Mouse (Mus musculus) kidney, adult 9 months (tissue): Measurements from ENCODE around the gene Batf3.

Source experiments
- DNase-seq: peaks from one replicate; pipeline ENCODE4 v3.0.0; 2022

The Batf3 gene

GRCm38 (mm10) chr1:191087955-191088354, 9.7 kb upstream of the Batf3 start:
- DNase-seq: no peak

DNA sequence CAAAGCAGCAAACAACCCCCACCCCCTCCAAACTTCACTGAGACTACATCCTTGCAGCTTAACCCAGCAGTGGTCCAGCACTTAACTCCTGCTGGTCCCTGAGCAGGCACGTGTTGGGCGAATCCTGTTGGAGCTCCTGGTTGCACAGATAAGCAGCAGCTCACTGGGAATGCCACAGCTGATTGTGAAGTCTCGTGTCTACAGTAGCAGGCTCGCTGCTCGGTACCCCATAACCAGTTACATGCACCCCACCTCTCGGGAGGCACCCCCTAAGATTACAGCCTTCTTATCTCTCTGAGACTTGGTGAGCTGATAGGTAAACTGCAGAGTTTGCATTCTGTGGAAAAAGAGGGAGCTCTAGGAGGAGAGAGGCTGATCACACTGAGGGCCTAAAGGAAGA, 8.3 kb upstream of the Batf3 start:
- no peak for DNase-seq

DNA sequence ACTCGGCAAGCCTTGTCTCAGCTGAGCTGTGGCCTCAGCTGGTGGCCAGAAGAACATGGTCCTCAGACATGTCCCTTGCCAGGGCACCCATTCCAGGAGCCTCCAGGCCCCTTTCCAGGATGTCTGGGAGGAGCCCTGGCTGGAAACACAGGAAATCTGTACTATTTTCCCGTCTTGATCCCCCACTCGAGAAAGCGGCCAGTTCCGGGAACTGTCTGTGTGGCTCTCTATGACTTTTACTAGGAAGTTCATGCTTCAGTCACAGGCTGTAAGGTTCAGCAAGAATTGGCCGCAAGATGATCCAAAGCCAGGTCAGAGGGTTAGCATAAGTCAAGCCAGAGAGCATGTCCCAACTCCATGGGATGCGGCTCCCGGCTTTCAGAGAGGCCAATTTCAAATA, 5.6 kb upstream of the Batf3 start:
- DNase-seq: peak; percentile 23

DNA sequence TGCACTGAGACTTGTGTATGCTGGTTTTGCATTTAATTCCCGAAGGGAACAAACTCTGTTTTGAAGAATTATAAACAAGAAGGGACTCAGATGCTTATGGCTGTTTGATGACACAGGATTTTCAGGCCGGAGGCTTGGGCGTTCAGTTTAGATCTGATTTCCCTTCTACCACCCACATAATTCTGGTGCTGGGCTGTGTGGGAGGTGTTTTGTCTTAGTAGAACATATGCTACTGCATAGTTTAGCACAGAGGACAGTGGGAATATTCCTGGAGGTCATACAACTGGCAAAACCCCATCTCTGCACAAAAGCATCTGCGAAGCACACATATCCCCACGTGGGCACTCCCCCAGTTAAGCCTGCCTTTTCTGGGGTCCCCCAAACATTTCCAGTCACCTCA, 4.1 kb upstream of the Batf3 start:
- DNase-seq: no peak

GRCm38 (mm10) chr1:191095019-191095418, 2.6 kb upstream of the Batf3 start:
- DNase-seq: no peak

- DNase-seq: peak; percentile 22
These were observed 571 bp upstream of the Batf3 start for GRCm38 (mm10) chr1:191096871-191097681.

DNA sequence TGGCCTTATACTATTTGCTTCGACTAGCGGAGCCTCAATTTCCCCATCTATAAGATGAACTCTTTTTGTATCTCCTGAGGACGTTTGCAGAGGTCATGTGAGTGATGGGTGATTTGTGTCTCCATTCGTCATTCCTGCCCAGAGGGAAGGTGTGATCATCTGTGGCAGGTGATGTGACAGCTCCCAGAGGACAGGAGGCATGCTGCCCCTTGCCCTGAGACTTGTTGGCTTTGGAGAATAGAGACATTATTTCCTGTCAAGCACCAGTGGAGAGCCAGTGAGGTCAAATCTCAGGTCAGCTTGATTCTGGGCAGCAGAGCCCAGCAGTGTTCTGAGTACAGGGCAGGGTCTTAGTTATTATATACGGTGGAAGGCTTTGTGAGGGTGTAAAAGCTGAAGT, 1.5 kb downstream of the Batf3 start:
- DNase-seq: no peak

- DNase-seq: no peak
These were observed 2.2 kb downstream of the Batf3 start for GRCm38 (mm10) chr1:191099772-191100291.

- DNase-seq: no peak
These were observed 5.2 kb downstream of the Batf3 start for GRCm38 (mm10) chr1:191102730-191103370.

DNA sequence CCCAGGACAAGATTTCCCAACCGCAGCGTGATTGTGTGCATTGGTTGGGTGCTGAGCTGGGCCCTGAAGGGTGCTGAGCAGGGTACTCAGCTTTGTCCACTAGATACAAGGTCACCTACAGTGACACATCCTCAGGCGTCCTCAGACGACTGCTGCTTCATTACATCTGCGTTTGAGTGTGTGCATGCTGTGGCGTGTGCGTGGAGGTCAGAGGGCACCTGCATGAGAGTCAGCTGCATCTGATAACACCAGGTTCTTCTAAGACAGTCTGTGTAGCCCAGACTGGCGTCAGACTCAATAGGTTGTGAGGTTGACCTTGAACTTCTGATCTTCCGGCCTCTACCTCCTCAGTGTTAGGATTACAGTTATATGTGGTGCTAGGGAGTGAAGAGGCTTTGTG, 7.6 kb downstream of the Batf3 start:
- DNase-seq: no peak

DNA sequence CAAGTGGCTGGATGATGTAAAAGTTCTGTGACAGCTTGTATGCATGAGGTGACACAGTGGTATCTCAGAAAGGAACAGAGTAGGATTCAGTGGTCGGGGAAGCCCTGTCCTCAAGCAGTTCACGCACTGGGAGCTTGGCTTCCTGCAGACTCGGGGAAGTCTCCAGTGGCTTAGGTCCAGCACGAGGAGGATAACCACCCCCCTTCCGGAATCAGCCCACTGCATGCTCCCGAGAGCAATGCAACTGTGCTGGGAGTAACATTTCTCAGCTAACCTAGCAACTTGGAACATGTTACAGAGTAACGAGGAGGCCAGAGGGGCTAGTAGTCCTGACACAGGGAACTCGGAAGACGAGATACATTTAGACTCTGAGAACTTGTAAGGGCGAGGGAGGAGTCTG, 9.7 kb downstream of the Batf3 start:
- DNase-seq: no peak

DNA sequence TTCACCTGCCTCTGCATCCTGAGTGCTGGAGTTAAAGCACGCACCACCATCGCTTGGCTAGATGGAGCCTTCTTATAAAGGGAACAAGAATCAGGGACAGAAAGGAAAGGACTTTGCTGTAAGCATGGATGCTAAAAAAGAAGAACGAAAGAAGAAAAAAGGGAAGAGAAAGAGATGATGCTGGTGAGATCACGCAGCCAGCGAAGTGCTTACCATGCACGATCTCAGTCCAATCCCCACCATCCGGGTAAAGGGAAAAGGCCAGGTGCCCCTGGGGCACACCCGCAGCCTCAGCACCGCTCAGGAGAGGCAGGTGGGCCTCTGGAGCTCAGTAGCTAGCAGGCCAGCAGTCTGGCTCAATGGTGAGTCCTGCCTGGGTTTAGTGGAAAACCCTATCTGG, 12.3 kb downstream of the Batf3 start:
- DNase-seq: no peak

DNA sequence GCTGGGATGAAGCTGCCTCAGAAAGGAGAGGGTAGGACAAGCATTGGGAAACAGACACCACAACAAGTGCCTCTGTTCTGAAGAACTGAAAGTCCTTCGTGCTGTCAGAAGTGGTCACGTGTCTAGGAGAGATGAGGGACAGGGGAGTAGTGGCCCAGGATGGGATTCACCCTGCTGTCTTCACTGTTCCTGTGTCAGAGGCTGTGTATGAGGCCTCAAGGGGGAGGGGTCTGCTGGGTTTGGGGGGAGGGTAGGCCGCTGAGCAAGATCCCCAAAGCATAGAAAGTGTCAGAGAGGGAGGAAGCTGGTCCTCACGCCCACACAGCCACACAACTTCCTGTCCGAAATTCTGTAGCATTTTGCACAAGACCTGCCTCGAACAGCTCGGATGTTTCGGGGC, 13.5 kb downstream of the Batf3 start:
- no peak for DNase-seq

- DNase-seq: no peak
These were observed 17.2 kb downstream of the Batf3 start for GRCm38 (mm10) chr1:191114868-191115267.

GRCm38 (mm10) chr1:191115514-191116238, 18.0 kb downstream of the Batf3 start:
- DNase-seq: no peak

GRCm38 (mm10) chr1:191122744-191123143, 25.1 kb downstream of the Batf3 start:
- no peak for DNase-seq

GRCm38 (mm10) chr1:191123696-191124095, 26.0 kb downstream of the Batf3 start:
- DNase-seq: no peak

- no peak for DNase-seq
These were observed 26.6 kb downstream of the Batf3 start for GRCm38 (mm10) chr1:191124288-191124687.

DNA sequence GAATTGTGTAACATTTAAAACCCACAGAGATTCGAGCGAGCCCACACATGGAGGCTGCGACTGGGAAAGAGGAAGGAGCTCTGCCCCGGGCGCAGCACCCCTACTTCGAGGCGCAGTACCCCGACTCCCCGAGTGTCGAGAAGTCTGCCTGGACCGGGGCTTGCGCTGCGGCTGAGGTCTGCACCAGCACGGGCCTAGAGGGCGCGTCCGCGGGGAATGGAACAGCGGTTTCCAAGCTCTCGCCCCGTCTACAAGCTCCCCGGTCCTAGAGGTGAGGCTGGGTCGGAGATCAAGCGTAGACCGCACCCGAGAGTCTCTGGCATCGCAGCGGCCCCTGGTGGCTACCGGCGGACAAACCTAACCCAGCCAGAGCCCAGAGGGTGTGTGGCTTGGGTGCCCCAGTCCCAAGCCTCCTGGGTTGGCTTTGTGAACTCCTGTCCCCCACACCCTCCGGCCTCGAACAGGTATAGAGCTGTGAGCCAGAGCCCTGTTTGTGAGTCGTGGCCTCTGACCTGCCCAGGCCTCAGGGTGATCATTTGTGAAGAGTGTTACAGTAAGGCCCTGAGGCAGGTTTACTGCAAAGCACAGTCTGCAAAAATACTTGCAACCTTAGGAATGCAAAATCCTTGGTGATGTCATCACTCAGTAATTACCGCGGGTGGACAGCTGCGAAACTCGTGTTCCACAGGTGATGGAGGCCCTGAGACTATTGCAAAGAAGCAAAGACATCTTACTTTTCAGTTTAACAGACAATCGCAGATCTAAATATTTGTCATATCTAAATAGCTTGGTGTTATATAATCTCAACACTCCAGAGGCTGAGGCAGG, 28.4 kb downstream of the Batf3 start:
- DNase-seq: peak; percentile 50

- DNase-seq: no peak
These were observed 34.0 kb downstream of the Batf3 start for GRCm38 (mm10) chr1:191131692-191132091.

DNA sequence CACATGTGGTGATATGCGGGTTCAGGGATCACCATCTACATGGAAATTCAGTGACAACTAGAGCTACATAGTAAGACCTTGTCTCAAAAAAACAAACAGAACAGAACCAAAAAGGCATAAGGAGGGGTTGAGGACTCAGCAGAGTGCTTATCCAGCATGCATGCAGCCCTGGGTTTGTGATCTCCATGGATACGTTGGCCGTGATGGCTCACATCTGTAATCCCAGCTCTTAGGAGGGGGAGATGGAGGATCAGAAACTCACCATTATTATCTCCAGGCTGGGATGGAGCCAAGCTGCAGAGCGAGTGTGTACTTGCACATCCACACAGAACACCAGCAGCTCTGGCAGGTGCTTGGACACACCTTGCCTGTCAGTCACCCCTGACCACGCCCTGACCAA, 34.6 kb downstream of the Batf3 start:
- DNase-seq: no peak

GRCm38 (mm10) chr1:191132934-191133333, 35.3 kb downstream of the Batf3 start:
- no peak for DNase-seq

DNA sequence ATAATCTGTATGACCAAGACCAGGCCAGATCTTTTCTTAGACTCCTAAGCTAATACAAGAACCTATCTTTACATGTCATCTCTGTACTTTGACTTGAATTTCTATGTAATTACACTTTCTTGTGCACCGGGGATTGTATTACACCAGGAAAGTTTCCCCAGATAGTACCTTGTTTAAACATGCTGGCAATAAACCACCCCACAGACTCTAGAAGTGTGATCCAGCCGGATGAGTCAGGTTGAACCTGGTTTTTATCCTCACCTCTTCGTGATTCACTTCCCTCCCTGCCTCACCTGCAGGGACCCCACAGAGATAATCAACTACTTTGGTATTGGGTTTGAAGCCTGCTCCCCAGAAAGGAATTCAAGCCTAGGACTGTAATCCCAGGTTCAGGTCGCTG, 37.8 kb downstream of the Batf3 start:
- DNase-seq: no peak
